Mouse (Mus musculus) bone marrow macrophage, adult 2 months (primary cell): ENCODE measurements around the gene Mgat2.
"Not testable (repeated sequence)": the region's sequence is repeated elsewhere in the genome, so short reads cannot be mapped to it uniquely, and the experiment has no call there.

Experiments
- CTCF ChIP-seq: IDR thresholded peaks from 2 replicates; pipeline ENCODE4 v1.5.1; 2012; ENCODE audit warnings: low read depth, mild to moderate bottlenecking, low read length, moderate library complexity
- POLR2A ChIP-seq: IDR thresholded peaks from 2 replicates; pipeline ENCODE4 v1.6.1; 2012; ENCODE audit warnings: mild to moderate bottlenecking, low read depth, low read length, borderline replicate concordance

DNA sequence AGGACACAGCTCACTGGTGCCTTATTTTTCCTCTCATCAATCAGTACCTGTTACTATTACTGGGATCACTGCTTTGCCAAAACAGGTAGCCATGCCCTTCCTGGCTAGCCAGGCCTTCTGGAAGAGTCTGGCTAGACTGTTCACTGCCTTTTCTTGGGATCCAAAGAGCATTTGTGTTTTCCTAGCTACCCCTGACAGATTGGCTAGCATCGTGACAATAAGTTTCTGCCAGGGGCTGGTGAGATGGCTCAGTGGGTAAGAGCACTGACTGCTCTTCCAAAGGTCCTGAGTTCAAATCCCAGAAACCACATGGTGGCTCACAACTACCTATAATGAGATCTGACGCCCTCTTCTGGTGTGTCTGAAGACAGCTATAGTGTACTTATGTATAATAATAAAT, 23.3 kb upstream of the Mgat2 start:
- not testable (repeated sequence) for TF ChIP-seq POLR2A, CTCF
